Mouse (Mus musculus): ENCODE data around the gene Gpn2. TPM values are rescaled to one million over a fixed set of nuclear protein-coding genes. Genes with fewer than 3 reads are reported as not detected.

The Gpn2 gene
- total and polyA plus RNA-seq, 3 experiments: 35.9 to 36.8 (median 36.2) TPM

GRCm38 (mm10) chr4:133622161-133622695, 38.1 kb downstream of the Gpn2 start (continued):
- TF ChIP-seq ELF1 (IDR thresholded peaks at IDR 0.05; ENCODE audit: low read depth, low read length) (peak; percentile 61), ZMIZ1 (IDR thresholded peaks at IDR 0.05; ENCODE audit: low read depth, low read length) (no peak), ZKSCAN1 (IDR thresholded peaks at IDR 0.05; ENCODE audit: borderline replicate concordance, low read depth, low read length) (no peak), ZNF384 (IDR thresholded peaks at IDR 0.05; ENCODE audit: low read depth, low read length) (peak; percentile 18; the same call in 1 of the 2 replicates), CHD1 (IDR thresholded peaks at IDR 0.05; ENCODE audit: low read depth, low read length) (peak; percentile 37; the same call in 1 of the 2 replicates), USF1 (IDR thresholded peaks at IDR 0.05; ENCODE audit: low read depth, low read length) (peak; percentile 27), KAT2A (IDR thresholded peaks at IDR 0.05; ENCODE audit: insufficient replicate concordance, low read length) (0 out of 2 replicates have a peak, but pooled peaks have one; percentile 26), TBP (conservative IDR thresholded peaks at IDR 0.05; ENCODE audit: low read depth, low read length) (no peak), POLR2A (IDR thresholded peaks at IDR 0.05; ENCODE audit: low read depth, low read length) (no peak), MXI1 (IDR thresholded peaks at IDR 0.05; ENCODE audit: low read depth, low read length) (peak; percentile 50; the same call in 1 of the 2 replicates)

- H3K9ac ChIP-seq (ENCODE audit: insufficient read depth, low read depth): no peak overlapping the region
- H3K27ac ChIP-seq (ENCODE audit: insufficient read depth, low read depth): no peak overlapping the region
- no peak overlapping the region for H3K4me2 ChIP-seq (ENCODE audit: insufficient read depth, low read depth, poor library complexity, severe bottlenecking)
- in situ Hi-C loops (cut with MboI; ENCODE audit: low pct_ligation_motif_present, low pct_unique_long_range_greater_than_20kb, low sequenced_read_pairs): no loop called here
- H3K9me3 ChIP-seq (replicated peaks; ENCODE audit: low read length): no peaks in the 10 kb centered on the region
- H3K79me2 ChIP-seq (replicated peaks; ENCODE audit: control insufficient read depth, extremely low read depth, insufficient read depth, poor library complexity, severe bottlenecking): peaks cover 16% of the 10 kb centered on the region
- dilution Hi-C loops (cut with MboI; ENCODE audit: extremely low pct_ligation_motif_present, extremely low pct_unique_long_range_greater_than_20kb, low sequenced_read_pairs): no loop called here
- no peaks in the 10 kb centered on the region for H3K27me3 ChIP-seq (replicated peaks)
- TF ChIP-seq SIN3A (IDR thresholded peaks at IDR 0.05; ENCODE audit: low read length) (no peak), MEF2A (IDR thresholded peaks at IDR 0.05; ENCODE audit: borderline replicate concordance, low read depth, low read length) (no peak), ELF1 (IDR thresholded peaks at IDR 0.05; ENCODE audit: low read depth, low read length) (no peak), MYC (IDR thresholded peaks at IDR 0.05; ENCODE audit: low read depth, low read length) (no peak)
- H3K4me1 ChIP-seq (ENCODE audit: control insufficient read depth in 1 of 2, insufficient read depth in 2 of 2): peaks cover 36 to 87% of the 10 kb centered on the region in 2 experiments
- H3K4me3 ChIP-seq (replicated peaks in 1 of 3; ENCODE audit: low read depth in 2 of 3, low read length in 2 of 3, poor library complexity in 1 of 3): no peak overlapping the region
- H3K36me3 ChIP-seq (replicated peaks in 1 of 2; ENCODE audit: control insufficient read depth in 1 of 2, insufficient read depth in 1 of 2, low read length in 1 of 2): peaks cover 16 to 56% of the 10 kb centered on the region in 2 experiments
- no peak for DNase-seq (ENCODE audit: extremely low read depth)
These were observed 40.7 kb downstream of the Gpn2 start for GRCm38 (mm10) chr4:133624830-133625229.

GRCm38 (mm10) chr4:133625621-133626071, 41.5 kb downstream of the Gpn2 start:
- H3K4me2 ChIP-seq (ENCODE audit: insufficient read depth, low read depth, poor library complexity, severe bottlenecking): no peak overlapping the region
- H3K27ac ChIP-seq (ENCODE audit: insufficient read depth, low read depth): peak overlapping the region; percentile 59
- H3K9ac ChIP-seq (ENCODE audit: insufficient read depth, low read depth): no peak overlapping the region
- H3K4me3 ChIP-seq (replicated peaks in 1 of 3; ENCODE audit: low read depth in 2 of 3, low read length in 2 of 3, poor library complexity in 1 of 3): peak overlapping the region in 1 of 3 experiments; percentile 13
- H3K27me3 ChIP-seq (replicated peaks): no peaks in the 10 kb centered on the region
- peaks cover 23% of the 10 kb centered on the region for H3K79me2 ChIP-seq (replicated peaks; ENCODE audit: control insufficient read depth, extremely low read depth, insufficient read depth, poor library complexity, severe bottlenecking)
- TF ChIP-seq MXI1 (IDR thresholded peaks at IDR 0.05; ENCODE audit: low read depth, low read length) (no peak), ETS1 (conservative IDR thresholded peaks at IDR 0.05; ENCODE audit: low read depth, low read length) (no peak), BHLHE40 (IDR thresholded peaks at IDR 0.05; ENCODE audit: low read depth, low read length) (no peak), MAZ (IDR thresholded peaks at IDR 0.05; ENCODE audit: low read depth, low read length) (no peak), CTCF (conservative IDR thresholded peaks at IDR 0.05 in 1 of 2, IDR thresholded peaks at IDR 0.05 in 1 of 2; ENCODE audit: low read depth in 2 of 2, low read length in 2 of 2) (no peak), ZKSCAN1 (IDR thresholded peaks at IDR 0.05; ENCODE audit: borderline replicate concordance, low read depth, low read length) (no peak), KAT2A (IDR thresholded peaks at IDR 0.05; ENCODE audit: insufficient replicate concordance, low read length) (no peak), PAX5 (IDR thresholded peaks at IDR 0.05; ENCODE audit: low read length) (no peak), SMC3 (IDR thresholded peaks at IDR 0.05; ENCODE audit: low read depth, low read length) (no peak), UBTF (IDR thresholded peaks at IDR 0.05; ENCODE audit: low read depth, low read length) (no peak)
- peaks cover 31 to 86% of the 10 kb centered on the region in 2 experiments for H3K4me1 ChIP-seq (ENCODE audit: control insufficient read depth in 1 of 2, insufficient read depth in 2 of 2)
- DNase-seq (ENCODE audit: extremely low read depth): no peak
- H3K36me3 ChIP-seq (replicated peaks in 1 of 2; ENCODE audit: control insufficient read depth in 1 of 2, insufficient read depth in 1 of 2, low read length in 1 of 2): peaks cover 18 to 59% of the 10 kb centered on the region in 2 experiments
- dilution Hi-C loops (cut with MboI; ENCODE audit: extremely low pct_ligation_motif_present, extremely low pct_unique_long_range_greater_than_20kb, low sequenced_read_pairs) (no loop called here), in situ Hi-C loops (cut with MboI; ENCODE audit: low pct_ligation_motif_present, low pct_unique_long_range_greater_than_20kb, low sequenced_read_pairs) (no loop called here)
- no peaks in the 10 kb centered on the region for H3K9me3 ChIP-seq (replicated peaks; ENCODE audit: low read length)
